Mouse (Mus musculus) neural tube, embryonic 11.5 days (tissue): ENCODE results near the gene Ccl25. TPM values are rescaled to one million over a fixed set of nuclear protein-coding genes. Genes with fewer than 3 reads are reported as not detected.
"Not testable (repeated sequence)": the region's sequence is repeated elsewhere in the genome, so short reads cannot be mapped to it uniquely, and the experiment has no call there.

Source experiments
- ATAC-seq: fragments of 200-750 bp; cut with Nextera tagmentation; 2 replicates; pipeline ENCODE4 v1.8.0; 2017; ENCODE audit warnings: moderate number of reproducible peaks, mild to moderate bottlenecking, moderate TSS enrichment, moderate library complexity; ENCODE audit not compliant: insufficient read depth, low FRiP score, low TSS enrichment
- DNase-seq: peaks from one replicate; pipeline ENCODE4 v3.0.0-alpha.2; 2015; ENCODE audit warnings: low spot score
- H3K27ac ChIP-seq: fragments of 300-500 bp; sonication (generic); 2 replicates; pipeline ENCODE4 v1.5.1; 2014; ENCODE audit warnings: low read depth, mild to moderate bottlenecking, low read length
- H3K27me3 ChIP-seq: fragments of 300-500 bp; sonication (generic); 2 replicates; pipeline ENCODE4 v1.6.1; 2014; ENCODE audit warnings: mild to moderate bottlenecking, low read length, mixed read lengths; ENCODE audit not compliant: control insufficient read depth, insufficient read depth
- H3K36me3 ChIP-seq: fragments of 300-500 bp; sonication (generic); 2 replicates; pipeline ENCODE4 v1.6.1; 2014; ENCODE audit warnings: mild to moderate bottlenecking, low read length, moderate library complexity, mixed read lengths; ENCODE audit not compliant: control insufficient read depth, insufficient read depth
- H3K4me1 ChIP-seq: fragments of 300-500 bp; sonication (generic); 2 replicates; pipeline ENCODE4 v1.6.1; 2014; ENCODE audit warnings: low read length, mixed read lengths; ENCODE audit not compliant: control insufficient read depth, insufficient read depth
- H3K4me2 ChIP-seq: fragments of 300-500 bp; sonication (generic); 2 replicates; pipeline ENCODE4 v1.6.1; 2014; ENCODE audit warnings: low read depth, mild to moderate bottlenecking, moderate library complexity
- H3K4me3 ChIP-seq: fragments of 300-500 bp; sonication (generic); 2 replicates; pipeline ENCODE4 v1.5.1; 2014; ENCODE audit warnings: low read depth, low read length
- H3K9ac ChIP-seq: fragments of 300-500 bp; sonication (generic); 2 replicates; pipeline ENCODE4 v1.6.1; 2014; ENCODE audit warnings: mild to moderate bottlenecking, low read length
- H3K9me3 ChIP-seq: fragments of 300-500 bp; sonication (generic); 2 replicates; pipeline ENCODE4 v1.6.1; 2016; ENCODE audit warnings: low read length; ENCODE audit not compliant: control insufficient read depth
- WGBS: fragments of 180-500 bp; shearing (Covaris S2); extraction: QIAGEN DNeasy Blood & Tissue Kit; methylation state at CpG from one replicate; pipeline ENCODE4 v1.1.7; 2014; 5-methylcytosine and 5-hydroxymethylcytosine counted together
- polyA plus RNA-seq: library from polyadenylated mRNA; unstranded; fragments of >200 nt; fragmentation: Nextera tagmentation; extraction: Ambion mirVana; gene quantifications from 2 replicates; pipeline ENCODE4 v1.2.1, GENCODE M21; 2014

The Ccl25 gene
- polyA plus RNA-seq, 1 experiment from 2014 or later: 15.8 TPM

GRCm38 (mm10) chr8:4367808-4368207 lies 42.8 kb downstream of the Ccl25 start:
- no peaks in the 10 kb centered on the region for H3K9me3 ChIP-seq
- no peak overlapping the region for H3K4me3 ChIP-seq
- no peak for ATAC-seq
- H3K4me2 ChIP-seq: no peak overlapping the region
- no peaks in the 10 kb centered on the region for H3K27me3 ChIP-seq
- WGBS: 84% methylated on average over 11 of the region's 11 CpGs
- H3K4me1 ChIP-seq: no peaks in the 10 kb centered on the region
- no peaks in the 10 kb centered on the region for H3K36me3 ChIP-seq
- no peak overlapping the region for H3K9ac ChIP-seq
- DNase-seq: no peak
- no peak overlapping the region for H3K27ac ChIP-seq

- ATAC-seq (no peak), DNase-seq (no peak)
- Histone ChIP-seq H3K27me3 (no peaks in the 10 kb centered on the region), H3K9ac (no peak overlapping the region), H3K36me3 (no peaks in the 10 kb centered on the region), H3K9me3 (no peaks in the 10 kb centered on the region), H3K4me2 (no peak overlapping the region), H3K4me3 (no peak overlapping the region), H3K4me1 (no peaks in the 10 kb centered on the region), H3K27ac (no peak overlapping the region)
- WGBS: 93% methylated on average over 4 of the region's 4 CpGs
Observed at GRCm38 (mm10) chr8:4368470-4368869, 43.5 kb downstream of the Ccl25 start.

DNA sequence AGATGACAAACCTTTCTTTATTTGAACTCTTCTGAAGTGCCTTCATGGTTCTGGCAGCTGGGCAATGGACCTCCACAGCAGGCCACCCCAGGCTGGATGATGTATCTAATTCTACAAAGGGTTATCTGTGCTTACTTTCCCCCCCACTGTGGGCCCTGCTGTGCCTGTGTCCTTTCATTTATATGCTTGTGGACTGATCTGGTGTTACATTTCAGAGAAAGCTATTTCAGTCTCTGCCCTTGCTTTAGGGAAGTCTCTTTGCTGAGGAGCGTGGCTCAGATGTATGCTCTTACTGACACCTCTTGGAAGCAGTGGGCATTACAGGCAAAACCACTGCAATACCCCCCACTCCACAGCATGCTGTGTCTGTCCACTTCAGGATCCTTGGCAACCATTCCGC lies 45.1 kb downstream of the Ccl25 start:
- Histone ChIP-seq H3K4me1 (no peaks in the 10 kb centered on the region), H3K27me3 (no peaks in the 10 kb centered on the region), H3K9ac (no peak overlapping the region), H3K9me3 (no peaks in the 10 kb centered on the region), H3K27ac (no peak overlapping the region), H3K4me2 (no peak overlapping the region), H3K36me3 (no peaks in the 10 kb centered on the region), H3K4me3 (no peak overlapping the region)
- peak; percentile 45 for DNase-seq
- ATAC-seq: no peak
- WGBS: 31% methylated on average over 2 of the region's 2 CpGs

- H3K4me2 ChIP-seq: no peak overlapping the region
- H3K9me3 ChIP-seq: no peaks in the 10 kb centered on the region
- H3K27me3 ChIP-seq: no peaks in the 10 kb centered on the region
- no peaks in the 10 kb centered on the region for H3K4me1 ChIP-seq
- no peak overlapping the region for H3K4me3 ChIP-seq
- ATAC-seq (no peak), DNase-seq (no peak)
- H3K9ac ChIP-seq: no peak overlapping the region
- H3K36me3 ChIP-seq: no peaks in the 10 kb centered on the region
- WGBS: 81% methylated on average over 2 of the region's 2 CpGs
- no peak overlapping the region for H3K27ac ChIP-seq
Observed at GRCm38 (mm10) chr8:4372657-4373056, 47.6 kb downstream of the Ccl25 start.

DNA sequence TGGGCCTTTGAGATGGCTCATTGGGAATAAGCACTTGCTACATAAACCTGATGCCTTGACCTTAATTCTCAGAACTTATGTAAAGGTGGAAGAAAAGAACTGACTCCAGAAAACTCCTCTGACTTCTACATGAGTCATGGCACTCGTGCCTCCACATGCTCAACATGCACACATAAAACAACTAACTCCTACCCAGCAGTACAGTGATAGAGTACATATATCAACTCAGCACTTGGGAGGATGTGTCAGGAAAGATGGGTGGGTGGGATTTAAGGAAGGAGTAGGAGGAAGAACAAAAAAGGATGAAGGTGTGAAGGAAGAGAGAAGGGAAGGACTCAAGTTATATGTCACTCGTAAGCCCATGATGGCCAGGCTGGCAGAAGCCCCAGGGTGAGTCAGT lies 76.4 kb downstream of the Ccl25 start:
- no peak for ATAC-seq
- no peak overlapping the region for H3K4me2 ChIP-seq
- no peak for DNase-seq
- H3K27ac ChIP-seq: no peak overlapping the region
- no peaks in the 10 kb centered on the region for H3K9me3 ChIP-seq
- no peaks in the 10 kb centered on the region for H3K36me3 ChIP-seq
- H3K4me1 ChIP-seq: no peaks in the 10 kb centered on the region
- H3K4me3 ChIP-seq: no peak overlapping the region
- WGBS: 89% methylated on average over 2 of the region's 2 CpGs
- no peaks in the 10 kb centered on the region for H3K27me3 ChIP-seq
- no peak overlapping the region for H3K9ac ChIP-seq

DNA sequence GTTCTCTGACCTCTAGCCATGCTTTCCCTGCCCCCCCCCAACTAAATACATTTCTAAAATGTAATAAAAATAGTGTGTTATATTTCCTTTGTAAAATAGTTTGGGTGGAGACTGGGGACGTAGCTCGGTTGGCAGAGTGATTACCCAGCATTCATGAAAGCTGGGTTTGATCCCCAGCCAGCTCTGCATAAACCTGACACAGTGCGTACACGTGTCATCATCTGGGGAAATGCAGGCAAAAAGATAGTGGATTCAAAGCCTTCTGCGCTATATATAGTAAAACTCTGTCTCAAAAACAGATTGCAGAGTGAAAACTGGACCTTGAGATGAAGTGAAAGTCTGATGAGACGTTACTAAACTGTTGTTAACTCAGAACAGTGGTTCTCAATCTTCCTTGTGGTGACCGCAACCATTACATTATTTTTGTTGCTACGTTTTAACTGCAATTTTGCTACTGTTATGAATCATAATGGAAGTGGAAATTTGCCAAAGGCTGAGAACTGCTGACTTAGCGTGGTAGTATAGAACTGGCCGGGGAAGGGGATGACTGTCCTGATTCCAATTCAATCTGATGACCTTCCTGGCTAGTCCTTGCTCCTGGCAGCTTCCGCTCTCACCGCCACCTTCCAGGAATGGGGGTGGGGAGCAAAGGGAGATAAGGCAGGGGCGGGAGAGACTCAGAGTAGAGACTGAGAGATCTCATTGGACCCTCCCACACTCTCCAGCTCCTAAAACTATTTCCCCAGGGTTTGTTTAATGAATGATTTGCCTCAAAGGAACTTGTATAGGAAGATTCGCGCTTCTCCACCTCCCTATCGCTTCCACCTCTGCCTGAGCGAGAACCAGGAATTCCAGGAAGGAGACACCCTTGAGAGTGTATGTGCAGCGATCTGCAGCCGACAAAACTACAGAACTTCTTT lies 79.2 kb downstream of the Ccl25 start:
- DNase-seq (no peak), ATAC-seq (no peak)
- H3K27ac ChIP-seq: no peak overlapping the region
- no peaks in the 10 kb centered on the region for H3K36me3 ChIP-seq
- H3K4me1 ChIP-seq: no peaks in the 10 kb centered on the region
- H3K9me3 ChIP-seq: no peaks in the 10 kb centered on the region
- no peaks in the 10 kb centered on the region for H3K27me3 ChIP-seq
- peak overlapping the region; percentile 39; the same call in 1 of the 2 replicates for H3K9ac ChIP-seq
- peak overlapping the region; percentile 41 for H3K4me2 ChIP-seq
- H3K4me3 ChIP-seq: peak overlapping the region; percentile 15; the same call in 1 of the 2 replicates
- WGBS: 63% methylated on average over 19 of the region's 19 CpGs

GRCm38 (mm10) chr8:4404880-4405261 lies 79.9 kb downstream of the Ccl25 start:
- peak overlapping the region; percentile 39; the same call in 1 of the 2 replicates for H3K9ac ChIP-seq
- no peaks in the 10 kb centered on the region for H3K4me1 ChIP-seq
- WGBS: 18% methylated on average over 16 of the region's 16 CpGs
- DNase-seq: peak; percentile 29
- no peaks in the 10 kb centered on the region for H3K27me3 ChIP-seq
- peak overlapping the region; percentile 41 for H3K4me2 ChIP-seq
- no peaks in the 10 kb centered on the region for H3K9me3 ChIP-seq
- no peak overlapping the region for H3K27ac ChIP-seq
- H3K4me3 ChIP-seq: peak overlapping the region; percentile 15; the same call in 1 of the 2 replicates
- no peaks in the 10 kb centered on the region for H3K36me3 ChIP-seq
- ATAC-seq: no peak

DNA sequence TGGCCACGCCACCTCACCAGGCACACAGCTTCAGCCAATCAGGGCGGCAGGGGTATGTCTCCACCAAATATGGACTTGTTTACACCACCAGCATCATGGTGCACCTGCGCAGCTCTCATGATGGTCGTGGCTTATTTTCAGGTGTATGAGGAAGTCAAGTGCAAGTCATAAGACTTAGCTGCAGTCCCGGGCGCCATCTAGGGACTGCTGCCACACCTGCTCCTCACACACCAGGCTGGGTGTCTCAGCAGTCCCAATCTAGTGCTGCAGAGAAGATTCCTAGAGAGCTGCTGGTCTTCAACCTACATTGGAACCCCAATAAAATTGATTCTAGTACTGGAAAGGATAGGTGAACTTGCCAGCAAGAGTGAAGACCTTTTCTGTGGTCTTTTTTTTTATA lies 83.4 kb downstream of the Ccl25 start:
- H3K27ac ChIP-seq, H3K36me3 ChIP-seq, H3K9me3 ChIP-seq, H3K4me3 ChIP-seq, ATAC-seq, H3K27me3 ChIP-seq, H3K9ac ChIP-seq, H3K4me2 ChIP-seq, DNase-seq, H3K4me1 ChIP-seq: not testable (repeated sequence)
- WGBS: 76% methylated on average over 6 of the region's 6 CpGs
